Mouse (Mus musculus): ENCODE measurements around the gene Pou1f1. TPM values are rescaled to one million over a fixed set of nuclear protein-coding genes. Genes with fewer than 3 reads are reported as not detected.

The Pou1f1 gene
- polyA plus RNA-seq (2017; shearing (Covaris generic)), result not detected

DNA sequence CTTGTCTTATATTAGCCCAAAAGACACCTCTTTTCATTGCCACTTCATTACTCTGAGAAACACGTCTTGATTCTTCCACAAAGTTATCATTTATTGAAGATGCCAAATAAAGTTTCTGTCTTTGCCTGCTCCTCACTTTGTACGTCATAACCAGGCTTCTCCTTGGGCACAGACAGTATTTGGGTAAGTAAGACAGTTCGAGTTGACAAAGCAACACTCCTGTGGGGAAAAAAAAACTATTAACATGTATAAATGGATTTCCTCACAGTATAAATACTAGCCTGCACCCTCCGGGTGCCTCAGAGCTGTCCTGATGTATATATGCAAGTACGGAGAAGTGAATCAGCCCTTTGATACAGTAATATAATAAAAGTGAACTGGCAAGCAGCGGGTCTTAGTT lies at the start of gene Pou1f1:
TSS of gene Pou1f1 (plus strand) at position 301 of the 400 bp plus-strand sequence.
- ATAC-seq, result no peak

DNA sequence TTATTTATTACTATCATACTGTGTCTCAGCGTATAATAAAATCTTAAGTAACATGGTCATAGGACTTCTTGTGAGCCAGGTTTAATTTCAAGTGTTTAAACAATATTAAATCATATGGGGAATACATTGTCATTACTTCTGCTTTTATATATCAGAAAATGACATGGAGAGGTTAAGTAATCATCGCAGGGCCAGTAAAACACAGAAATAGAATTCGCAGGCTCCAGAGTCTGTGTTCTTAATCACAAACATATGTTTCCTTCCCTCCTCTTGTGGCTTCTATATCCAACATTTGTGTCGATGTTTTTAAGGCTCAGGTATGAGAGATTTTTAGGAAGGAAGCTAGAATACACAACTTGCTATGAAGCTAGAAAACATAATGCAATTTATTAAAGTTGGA lies 49.7 kb upstream of the Pou1f1 start:
- ATAC-seq, result no peak

DNA sequence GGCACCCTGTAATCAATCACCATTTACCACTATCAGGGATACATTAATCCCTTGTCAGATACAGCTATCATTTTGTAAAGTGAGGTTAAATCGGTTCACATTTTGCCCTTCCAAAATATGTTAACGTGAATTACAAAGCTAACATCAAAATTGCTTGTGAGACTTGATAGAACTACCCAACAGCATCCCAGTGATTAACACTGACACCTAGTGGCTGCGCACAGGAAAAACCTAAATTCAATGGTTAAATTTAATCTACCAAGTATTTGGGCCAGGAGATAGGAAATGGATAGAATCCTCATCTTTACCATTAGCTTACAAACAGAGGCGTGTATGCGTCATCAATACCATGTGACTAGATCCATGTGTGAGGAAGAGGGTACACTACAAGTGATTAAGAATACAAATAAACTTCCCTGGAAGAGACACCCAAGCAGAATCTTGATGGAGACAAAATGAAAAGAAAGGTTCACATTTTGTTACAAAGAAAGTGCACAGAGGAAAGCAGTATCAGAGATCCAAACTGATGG lies 47.8 kb upstream of the Pou1f1 start:
- ATAC-seq, result peak; percentile 68

DNA sequence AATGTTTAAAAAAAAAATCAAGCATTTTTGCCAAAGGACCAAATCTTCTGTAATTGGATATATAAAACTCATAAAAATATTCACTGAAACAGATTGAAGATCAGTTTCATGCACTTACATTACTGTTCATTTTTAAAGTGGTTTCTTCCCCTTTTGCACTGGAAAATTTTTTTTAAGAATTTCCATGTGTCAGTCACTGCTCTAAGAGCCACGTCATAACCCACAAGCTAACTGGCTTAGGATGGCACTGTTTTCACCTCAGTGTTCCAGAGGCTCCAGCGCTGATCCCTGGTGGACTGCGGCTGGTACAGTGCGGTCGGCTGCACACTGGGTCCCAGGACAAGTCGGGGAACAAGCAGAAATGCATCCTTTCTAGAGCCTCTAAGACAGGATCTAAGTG lies 34.6 kb upstream of the Pou1f1 start:
- no peak for ATAC-seq

DNA sequence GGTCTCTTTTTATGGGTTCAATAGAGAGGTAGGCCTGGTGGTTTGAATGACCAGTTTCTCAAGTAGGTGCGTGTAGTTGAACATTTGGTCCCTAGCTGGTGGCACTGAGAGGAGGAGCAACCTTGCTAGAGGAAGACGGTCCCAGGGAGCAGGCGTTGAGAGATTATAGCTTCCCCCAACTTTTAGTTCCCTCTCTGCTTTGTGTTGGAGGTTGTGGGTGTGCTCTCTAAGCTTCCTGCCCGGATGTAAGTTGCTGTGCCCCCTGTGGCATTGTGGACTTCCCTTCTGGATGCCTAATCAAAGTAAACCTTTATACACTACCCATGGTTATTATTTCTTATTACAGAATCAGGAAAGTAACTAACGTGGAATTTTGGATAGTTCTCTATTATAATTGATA lies 24.3 kb upstream of the Pou1f1 start:
- no peak for ATAC-seq

DNA sequence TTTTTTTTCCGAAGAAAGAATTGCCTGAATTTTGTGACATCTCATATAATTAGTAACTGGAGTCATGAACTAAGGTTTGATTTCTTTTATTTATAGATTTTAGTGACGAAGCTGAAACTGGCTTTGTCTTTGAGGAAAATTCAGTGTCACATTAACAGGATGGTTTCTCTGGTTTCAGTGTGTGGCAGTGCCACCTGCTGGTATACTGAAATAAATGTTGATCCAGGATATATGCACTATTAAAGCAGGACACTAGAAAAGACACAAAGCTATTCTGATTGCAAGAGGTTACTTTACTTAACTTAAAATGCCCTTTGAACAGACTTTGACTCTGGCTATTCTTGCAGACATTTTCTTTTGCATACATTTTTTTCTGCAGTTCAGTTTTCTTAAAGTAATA lies 23.3 kb upstream of the Pou1f1 start:
- ATAC-seq, result peak; percentile 49

DNA sequence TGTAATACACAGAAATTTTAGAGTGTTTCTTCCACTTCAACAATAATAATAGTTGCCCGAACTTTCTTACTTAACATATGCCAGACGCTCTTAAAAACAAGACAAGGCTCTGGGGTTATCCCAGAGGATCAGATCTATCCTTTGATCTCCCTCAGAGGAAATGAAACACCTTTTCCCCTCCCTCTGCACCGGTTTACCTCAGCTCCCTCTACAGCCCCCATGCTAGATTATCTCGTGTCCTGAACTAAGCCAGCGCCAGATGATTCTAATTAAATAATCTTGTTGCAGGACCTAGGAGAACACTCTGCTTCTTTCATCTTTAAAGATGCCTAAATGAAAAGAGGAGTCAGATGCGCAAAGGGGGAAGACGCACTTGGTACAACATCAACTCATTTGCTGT lies 6.1 kb upstream of the Pou1f1 start:
- ATAC-seq, result no peak

DNA sequence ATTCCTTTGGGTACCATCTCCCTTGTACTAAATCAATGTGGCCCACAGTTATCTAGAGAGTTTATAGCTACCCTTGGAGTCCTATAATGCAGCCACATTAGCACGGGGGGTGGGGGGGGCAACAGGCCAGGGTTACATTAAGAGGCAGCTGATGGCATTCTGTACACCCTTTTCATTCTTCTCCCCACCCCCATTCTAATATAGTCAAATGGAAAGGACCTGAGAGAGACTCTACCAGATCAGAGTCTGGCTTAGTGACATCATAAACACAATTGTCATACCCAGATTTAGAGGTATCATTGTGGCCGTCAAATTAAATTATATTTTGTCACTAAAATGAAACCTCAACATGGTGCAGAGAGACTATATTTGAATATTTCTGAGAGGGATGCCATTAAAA lies 5.7 kb downstream of the Pou1f1 start:
- ATAC-seq, result no peak

DNA sequence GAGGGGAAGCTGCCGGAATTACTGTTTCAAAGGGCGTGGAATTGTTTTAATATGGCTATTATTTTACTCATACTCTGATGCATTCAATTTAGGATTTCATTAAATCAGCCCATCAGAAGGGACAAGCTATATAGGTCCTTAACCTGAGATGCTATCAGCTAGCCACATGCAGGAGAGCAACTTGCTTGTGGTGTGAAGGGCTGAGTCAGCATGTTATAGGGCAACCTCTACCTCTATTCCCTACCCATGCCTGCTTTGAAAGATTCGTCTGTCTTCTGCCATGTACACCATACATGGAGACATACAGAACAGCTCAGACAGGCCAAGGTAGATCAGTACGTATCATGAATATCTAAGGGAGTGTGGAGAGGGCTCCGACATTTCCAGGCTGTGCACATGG lies 6.4 kb downstream of the Pou1f1 start:
- no peak for ATAC-seq

DNA sequence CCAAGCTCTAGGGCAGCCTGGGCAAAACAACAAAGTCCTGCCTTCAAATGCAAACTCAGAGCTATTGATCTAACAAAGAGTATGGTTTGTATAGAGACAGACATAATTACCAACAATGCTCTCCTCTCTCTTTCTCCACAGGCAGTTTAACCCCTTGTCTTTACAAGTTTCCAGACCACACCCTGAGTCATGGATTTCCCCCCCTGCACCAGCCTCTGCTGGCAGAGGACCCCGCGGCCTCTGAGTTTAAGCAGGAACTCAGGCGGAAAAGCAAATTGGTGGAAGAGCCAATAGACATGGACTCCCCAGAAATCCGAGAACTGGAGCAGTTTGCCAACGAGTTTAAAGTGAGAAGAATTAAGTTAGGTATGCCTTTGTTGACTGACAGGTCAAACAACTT lies 9.3 kb downstream of the Pou1f1 start:
- ATAC-seq, result no peak

DNA sequence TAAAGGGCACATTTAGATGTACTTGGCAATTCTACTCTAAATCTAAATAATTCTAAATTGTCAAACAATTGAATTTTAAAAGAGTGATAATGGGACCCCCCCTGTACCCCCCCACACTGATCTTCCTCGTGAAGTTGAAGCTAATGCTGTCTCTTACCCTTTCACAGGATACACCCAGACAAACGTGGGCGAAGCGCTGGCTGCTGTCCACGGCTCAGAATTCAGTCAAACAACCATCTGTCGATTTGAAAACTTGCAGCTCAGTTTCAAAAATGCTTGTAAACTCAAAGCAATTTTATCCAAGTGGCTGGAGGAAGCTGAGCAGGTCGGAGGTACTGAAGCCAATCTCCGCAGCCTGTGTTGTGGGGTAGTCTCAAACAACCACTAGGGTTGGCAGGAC lies 11.4 kb downstream of the Pou1f1 start:
- no peak for ATAC-seq

DNA sequence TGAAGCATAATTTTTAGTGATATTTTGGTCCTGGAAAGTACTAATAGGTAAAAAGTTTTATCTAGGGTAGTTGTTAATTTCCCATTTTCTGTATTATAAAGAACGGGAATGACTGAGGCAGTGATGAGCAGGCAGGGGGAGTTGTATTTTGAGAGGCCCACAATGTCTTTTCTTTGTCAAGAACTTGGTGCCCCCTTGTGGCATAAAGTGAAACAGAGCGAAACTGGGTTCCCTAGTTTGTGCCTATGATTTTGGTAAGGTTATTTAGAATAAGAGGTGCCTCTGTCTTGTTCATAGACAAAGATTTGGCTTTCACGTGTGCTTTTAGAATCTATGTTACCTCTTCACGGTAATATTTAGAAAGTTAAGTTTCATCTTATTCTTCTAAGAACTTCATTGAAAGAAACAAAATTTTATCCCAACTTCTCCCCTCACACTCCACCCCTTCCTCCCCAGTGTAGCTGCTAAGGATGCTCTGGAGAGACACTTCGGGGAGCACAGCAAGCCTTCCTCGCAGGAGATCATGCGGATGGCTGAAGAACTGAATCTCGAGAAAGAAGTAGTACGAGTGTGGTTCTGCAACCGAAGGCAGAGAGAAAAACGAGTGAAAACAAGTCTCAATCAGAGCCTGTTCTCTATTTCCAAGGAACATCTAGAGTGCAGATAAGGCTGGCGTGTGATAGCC lies 13.1 kb downstream of the Pou1f1 start:
- ATAC-seq, result no peak

DNA sequence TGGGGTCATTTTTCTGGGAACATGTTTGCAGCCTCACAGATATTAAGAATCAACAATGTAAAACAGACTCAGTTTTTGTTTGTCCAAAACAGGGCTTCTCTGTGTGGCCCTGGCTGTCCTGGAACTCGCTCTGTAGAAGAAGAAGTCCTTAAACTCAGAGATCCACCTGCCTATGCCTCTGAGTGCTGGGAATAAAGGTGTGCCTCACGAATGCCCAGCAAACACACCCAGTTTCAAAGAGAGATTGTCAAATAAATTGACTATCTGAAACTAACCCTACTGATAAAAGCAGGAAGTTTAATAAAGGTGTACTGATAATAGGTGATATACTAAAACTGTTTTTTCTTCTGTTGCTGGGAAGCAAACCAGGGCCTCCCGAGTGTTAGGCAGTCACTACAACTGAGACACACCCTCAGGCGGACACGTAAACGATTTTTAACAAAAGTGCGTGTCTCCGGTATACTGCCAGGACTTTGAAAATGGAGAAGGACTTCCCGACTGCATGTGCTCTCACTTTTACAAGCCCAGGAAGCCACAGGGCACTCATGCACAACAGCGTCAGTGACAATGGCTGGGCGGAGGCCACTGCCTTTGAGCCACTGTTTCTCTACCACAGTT lies 23.5 kb downstream of the Pou1f1 start:
- ATAC-seq, result no peak

DNA sequence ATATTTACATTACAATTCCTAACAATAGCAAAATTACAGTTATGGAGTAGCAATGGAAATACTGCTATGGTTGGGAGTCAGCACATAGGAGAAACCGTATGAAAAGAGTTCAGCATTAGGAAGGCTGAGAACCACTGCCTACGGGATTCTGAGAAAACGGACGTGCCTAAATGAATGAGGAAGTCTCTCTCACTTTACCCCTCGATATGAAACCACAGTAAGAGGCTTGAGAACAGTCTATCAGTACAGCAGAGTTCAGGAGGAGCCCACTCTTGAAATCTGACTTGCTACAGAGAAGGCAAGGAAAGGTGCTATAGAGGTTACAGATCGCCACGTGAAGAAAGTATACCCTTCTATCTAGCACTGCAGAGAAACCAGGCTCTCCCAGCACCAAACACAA lies 28.6 kb downstream of the Pou1f1 start:
- ATAC-seq, result no peak

DNA sequence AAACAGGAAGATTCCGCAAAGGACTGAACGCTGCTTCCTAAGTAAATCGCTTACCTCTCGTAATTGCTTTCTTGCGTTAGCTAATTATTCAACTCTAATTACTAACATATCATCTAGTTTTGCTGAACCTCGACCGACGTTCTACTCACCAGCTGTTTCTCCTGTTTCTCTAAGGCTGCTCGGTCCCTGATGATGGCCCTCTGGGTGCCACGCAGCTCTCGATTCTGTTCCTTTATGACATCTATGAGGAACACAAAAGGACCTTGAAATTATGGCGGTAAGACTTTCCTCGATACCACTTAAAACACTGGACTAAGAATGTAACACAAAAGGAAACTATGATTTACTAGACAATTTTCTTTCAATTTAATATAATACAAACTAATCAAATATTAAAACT lies 30.5 kb downstream of the Pou1f1 start:
- ATAC-seq, result no peak

DNA sequence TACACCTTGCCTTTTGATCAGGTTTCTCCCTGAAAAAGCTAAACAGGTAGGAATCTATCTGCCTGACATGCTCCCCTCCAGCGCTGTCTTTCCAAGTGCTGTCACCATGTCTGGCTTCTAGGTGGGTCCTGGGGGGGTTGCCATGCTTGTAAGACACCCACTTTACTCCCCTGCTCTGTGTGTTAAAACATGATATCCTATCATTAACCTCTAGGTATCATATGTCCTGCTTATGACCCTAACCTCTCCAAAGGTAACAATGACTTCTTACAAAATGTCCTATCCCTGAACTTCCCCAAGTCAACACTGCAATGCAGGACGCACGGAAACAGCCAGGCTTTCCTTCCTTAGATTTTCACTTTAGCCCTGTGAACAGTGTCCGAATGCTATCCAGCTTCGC lies 34.0 kb downstream of the Pou1f1 start:
- no peak for ATAC-seq

DNA sequence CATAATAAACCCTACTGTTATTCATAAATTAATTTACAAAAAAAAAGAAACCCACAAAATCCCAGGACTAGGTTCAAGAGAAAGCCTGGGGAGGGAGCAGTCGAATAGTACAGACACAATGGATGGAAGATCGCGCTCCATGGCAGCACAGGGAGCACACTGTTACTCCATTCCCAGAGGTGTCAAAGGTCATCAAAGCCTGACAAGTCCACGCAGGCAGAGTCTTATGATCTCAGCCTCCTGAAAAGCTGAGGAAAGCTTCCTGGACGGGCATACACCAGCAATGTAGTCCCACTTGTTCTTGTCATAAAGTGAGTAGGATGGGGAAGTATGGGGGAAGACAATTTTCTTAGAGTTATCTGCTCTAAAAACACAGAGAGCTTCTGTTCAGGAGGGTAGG lies 37.1 kb downstream of the Pou1f1 start:
- no peak for ATAC-seq

DNA sequence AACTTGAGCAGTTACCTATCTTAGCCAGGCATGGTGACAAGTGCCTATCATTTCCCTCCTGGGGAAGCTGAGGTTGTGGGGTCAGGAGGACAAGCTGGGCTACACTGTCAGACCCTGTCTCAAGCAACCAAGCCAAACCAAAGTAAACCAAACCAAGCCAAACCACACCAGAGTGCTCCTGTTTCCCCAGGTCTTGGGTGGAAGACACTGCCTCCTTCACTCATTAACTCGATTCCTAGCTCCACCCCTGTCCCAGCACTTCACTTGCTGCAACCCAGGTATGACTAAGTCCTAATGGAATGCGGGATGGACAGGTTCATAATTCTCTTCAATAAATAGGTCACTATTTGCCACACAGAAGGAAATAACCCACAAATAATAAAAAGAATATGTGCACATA lies 39.3 kb downstream of the Pou1f1 start:
- no peak for ATAC-seq

DNA sequence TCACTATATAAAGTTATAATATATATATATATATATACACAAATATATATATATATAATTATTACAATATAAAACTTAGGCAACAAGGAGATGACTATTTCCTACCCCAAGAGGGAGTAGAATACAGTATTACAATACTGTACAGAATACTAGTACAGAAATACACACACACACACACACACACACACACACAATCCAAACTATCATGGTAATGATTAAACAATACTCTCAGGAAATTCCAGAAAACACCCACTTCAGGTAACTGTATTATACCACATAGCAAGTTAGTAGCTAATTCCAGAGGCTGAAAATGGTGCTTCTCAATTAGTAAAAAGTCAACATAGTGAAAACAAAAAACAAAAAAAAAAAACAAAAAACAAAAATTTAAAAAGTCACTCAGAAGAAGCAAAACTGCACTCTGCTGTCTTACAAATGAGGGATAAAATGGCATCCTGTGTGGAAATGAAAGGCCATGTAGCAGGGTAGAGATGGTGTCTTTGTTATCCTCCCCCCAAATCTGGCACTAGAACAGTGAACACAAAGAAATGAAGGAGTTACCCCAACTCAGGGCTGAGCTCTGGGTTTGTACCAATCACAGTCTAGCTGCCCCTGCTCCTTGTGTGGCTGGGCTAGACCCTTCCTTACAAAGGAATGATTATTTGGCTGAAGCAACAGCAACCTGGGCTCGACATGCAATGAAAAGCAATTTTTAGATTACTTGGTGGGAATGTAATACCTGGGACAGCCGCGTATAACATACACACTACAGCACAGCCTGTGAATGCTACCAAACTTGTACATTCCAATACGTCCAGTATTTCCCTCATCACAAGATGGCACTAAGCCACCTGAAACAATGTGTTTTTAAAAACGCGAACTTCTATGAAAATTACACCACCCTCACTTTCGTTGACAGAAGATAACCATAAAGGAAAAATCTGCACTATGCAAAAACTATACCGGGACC lies 41.0 kb downstream of the Pou1f1 start:
- peak; percentile 12 for ATAC-seq

DNA sequence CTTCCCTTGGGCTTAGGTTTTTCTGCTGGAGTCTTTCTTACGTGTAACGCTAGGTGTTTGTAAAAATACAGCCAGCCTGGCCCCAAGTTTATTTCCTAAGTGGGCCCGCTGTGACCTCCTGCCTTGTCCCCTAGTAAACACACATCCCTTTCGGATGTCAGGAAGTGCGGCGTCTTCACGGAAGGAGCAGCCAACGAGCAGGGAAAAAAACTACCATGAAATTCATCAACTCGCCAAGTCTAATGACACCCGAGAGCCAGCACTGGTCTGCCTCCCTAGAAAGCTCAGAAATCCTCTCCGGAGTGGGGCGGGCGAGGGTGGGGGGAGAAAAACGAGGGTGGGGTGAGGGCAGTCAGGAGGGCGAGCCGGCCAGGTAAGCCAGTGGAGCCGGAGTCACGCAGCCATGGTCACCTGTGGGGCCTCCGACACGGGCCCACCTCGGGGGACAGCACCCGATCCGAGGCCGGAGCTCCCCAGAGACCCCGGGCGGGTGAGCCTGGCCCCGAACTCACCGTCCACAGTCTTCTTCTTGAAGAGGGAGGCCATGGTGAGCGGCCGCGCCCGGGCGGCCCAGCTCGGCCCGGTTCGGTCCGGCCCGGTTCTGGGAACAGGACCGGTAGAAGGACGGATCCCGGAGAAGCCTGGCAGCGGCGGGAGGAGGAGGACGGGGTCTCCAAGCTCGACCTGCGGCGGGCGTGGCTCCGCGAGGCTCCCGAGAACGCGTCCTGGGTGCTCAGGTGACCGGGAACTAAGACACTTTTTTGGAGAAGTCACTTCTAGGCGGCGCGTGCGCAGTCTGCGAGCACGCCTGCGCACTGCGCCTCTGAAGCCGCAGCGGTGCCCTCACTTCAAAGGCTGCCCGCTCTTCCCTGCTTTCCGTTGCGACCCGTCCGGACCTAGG lies 41.9 kb downstream of the Pou1f1 start, which contains the start of gene Chmp2b:
TSS of gene Chmp2b (minus strand) at position 764 of the 901 bp plus-strand sequence.
- ATAC-seq, result peak; percentile 93

DNA sequence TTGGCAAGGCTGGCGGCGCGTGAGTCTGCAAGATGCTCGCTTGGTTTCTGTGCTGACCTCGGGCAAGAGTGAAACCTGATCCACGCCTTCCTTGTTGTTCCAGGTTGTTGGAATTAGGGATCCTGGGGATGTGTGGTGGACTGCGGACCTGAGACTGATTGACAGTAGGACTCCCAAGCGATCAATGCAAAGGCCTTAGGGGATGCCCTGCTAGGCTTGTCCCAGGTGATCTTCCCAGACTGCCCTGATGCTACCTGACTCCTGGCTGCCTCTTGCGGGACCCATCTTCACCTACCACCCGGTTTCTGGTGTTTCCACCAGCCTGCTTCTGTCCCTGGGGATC lies 42.5 kb downstream of the Pou1f1 start:
- ATAC-seq, result no peak

DNA sequence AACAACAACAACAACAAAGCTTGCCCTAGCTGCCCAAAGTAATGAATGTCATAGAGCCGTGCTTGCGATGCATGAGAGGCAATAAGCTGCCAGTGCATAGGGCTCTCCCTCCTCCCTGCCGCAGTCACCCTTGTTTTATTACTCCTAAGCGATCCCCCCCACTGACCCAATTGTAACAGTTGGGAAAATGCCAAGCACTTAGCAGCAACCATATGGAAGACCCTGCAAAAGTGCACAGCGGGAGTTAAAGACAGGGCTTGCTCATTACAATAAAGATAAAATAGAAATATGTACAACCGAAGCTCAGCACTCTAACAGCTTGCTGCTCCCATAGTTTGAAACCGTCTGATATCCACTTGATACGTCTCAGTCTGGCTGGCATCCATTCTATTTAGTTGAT lies 44.0 kb downstream of the Pou1f1 start:
- no peak for ATAC-seq

All from CD4-positive, CD25-positive, alpha-beta regulatory T cell, adult 4 months (primary cell).